Mouse (Mus musculus): Measurements from ENCODE around the gene Gdap2. TPM values are rescaled to one million over a fixed set of nuclear protein-coding genes. Genes with fewer than 3 reads are reported as not detected.

The Gdap2 gene
- polyA plus RNA-seq, 2 experiments = 23.3 to 36.0 TPM

GRCm38 (mm10) chr3:100225326-100225959 lies 63.3 kb downstream of the Gdap2 start:
- Histone ChIP-seq H3K4me2 (replicated peaks; ENCODE audit: low read depth, low read length, severe bottlenecking) (no peak overlapping the region), H3K27me3 (ENCODE audit: control insufficient read depth, insufficient read depth, low read length) (no peaks in the 10 kb centered on the region), H3K9me3 (ENCODE audit: control insufficient read depth, low read length) (no peaks in the 10 kb centered on the region), H3K36me3 (ENCODE audit: control insufficient read depth, insufficient read depth, low read length) (no peaks in the 10 kb centered on the region), H3K4me3 (replicated peaks; ENCODE audit: low read length) (no peak overlapping the region), H3K27ac (replicated peaks; ENCODE audit: low read depth, low read length) (no peak overlapping the region), H3K9ac (ENCODE audit: low read depth, low read length, severe bottlenecking) (no peak overlapping the region), H3K4me1 (ENCODE audit: control insufficient read depth, insufficient read depth, low read length) (no peaks in the 10 kb centered on the region)
- ATAC-seq (ENCODE audit: low FRiP score, low read depth) (no peak), DNase-seq (ENCODE audit: low spot score) (no peak)
- no peak for TF ChIP-seq POLR2A (IDR thresholded peaks at IDR 0.05; ENCODE audit: borderline replicate concordance, extremely low read depth, insufficient read depth, insufficient read length)
- WGBS = 74% methylated on average over 12 of the region's 12 CpGs

DNA sequence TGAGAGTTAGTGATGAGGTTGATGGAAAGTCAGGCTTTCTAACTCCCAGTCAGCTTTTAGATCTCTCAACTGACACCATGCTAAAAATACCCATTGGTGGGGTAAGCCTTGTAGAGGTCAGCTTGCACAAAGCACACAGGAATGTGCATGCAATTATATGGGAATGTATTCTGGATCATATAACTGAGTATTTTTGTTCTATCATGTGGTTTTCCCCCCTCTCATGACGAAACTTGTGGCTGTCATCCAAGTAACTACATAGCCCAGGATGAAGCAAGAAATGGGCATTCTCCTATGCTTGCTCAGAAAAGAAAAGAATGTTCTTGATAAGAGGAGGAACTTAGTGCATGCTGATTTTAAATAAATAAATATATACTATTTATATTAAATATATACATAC lies 65.3 kb downstream of the Gdap2 start:
- no peaks in the 10 kb centered on the region for H3K36me3 ChIP-seq (ENCODE audit: control insufficient read depth, insufficient read depth, low read length)
- no peak for TF ChIP-seq POLR2A (IDR thresholded peaks at IDR 0.05; ENCODE audit: borderline replicate concordance, extremely low read depth, insufficient read depth, insufficient read length)
- no peaks in the 10 kb centered on the region for H3K9me3 ChIP-seq (ENCODE audit: control insufficient read depth, low read length)
- no peak overlapping the region for H3K9ac ChIP-seq (ENCODE audit: low read depth, low read length, severe bottlenecking)
- H3K27me3 ChIP-seq (ENCODE audit: control insufficient read depth, insufficient read depth, low read length) = no peaks in the 10 kb centered on the region
- peak; percentile 47 for DNase-seq (ENCODE audit: low spot score)
- no peak overlapping the region for H3K4me3 ChIP-seq (replicated peaks; ENCODE audit: low read length)
- no peaks in the 10 kb centered on the region for H3K4me1 ChIP-seq (ENCODE audit: control insufficient read depth, insufficient read depth, low read length)
- no peak overlapping the region for H3K27ac ChIP-seq (replicated peaks; ENCODE audit: low read depth, low read length)
- no peak overlapping the region for H3K4me2 ChIP-seq (replicated peaks; ENCODE audit: low read depth, low read length, severe bottlenecking)
- WGBS = 36% methylated on average over 1 of the region's 1 CpGs
- ATAC-seq (ENCODE audit: low FRiP score, low read depth) = peak; percentile 37; the same call in 1 of the 2 replicates

DNA sequence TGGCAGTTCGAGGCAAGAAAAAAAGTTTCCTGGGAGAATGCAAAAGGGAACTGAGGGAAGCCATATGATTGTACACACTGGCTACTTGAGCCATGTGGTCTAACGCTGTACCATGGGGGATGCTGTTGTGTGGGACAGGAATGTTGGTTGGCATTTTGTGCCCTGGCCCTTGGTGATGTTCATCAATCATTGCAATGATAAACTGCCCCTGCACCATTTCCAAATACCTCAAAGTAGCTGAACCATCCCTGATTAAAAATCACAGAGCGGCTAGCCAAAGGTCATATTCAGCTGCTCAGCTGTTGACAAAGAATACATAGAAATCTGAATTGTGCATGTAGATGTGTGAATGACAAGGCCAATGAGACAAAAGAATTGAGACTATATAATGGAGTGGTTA lies 66.8 kb downstream of the Gdap2 start:
- no peak overlapping the region for H3K4me3 ChIP-seq (replicated peaks; ENCODE audit: low read length)
- no peaks in the 10 kb centered on the region for H3K4me1 ChIP-seq (ENCODE audit: control insufficient read depth, insufficient read depth, low read length)
- 88% methylated on average over 3 of the region's 3 CpGs for WGBS
- no peaks in the 10 kb centered on the region for H3K27me3 ChIP-seq (ENCODE audit: control insufficient read depth, insufficient read depth, low read length)
- H3K4me2 ChIP-seq (replicated peaks; ENCODE audit: low read depth, low read length, severe bottlenecking) = no peak overlapping the region
- H3K27ac ChIP-seq (replicated peaks; ENCODE audit: low read depth, low read length) = no peak overlapping the region
- DNase-seq (ENCODE audit: low spot score) = no peak
- no peak for ATAC-seq (ENCODE audit: low FRiP score, low read depth)
- H3K9me3 ChIP-seq (ENCODE audit: control insufficient read depth, low read length) = no peaks in the 10 kb centered on the region
- H3K36me3 ChIP-seq (ENCODE audit: control insufficient read depth, insufficient read depth, low read length) = no peaks in the 10 kb centered on the region
- H3K9ac ChIP-seq (ENCODE audit: low read depth, low read length, severe bottlenecking) = no peak overlapping the region
- no peak for TF ChIP-seq POLR2A (IDR thresholded peaks at IDR 0.05; ENCODE audit: borderline replicate concordance, extremely low read depth, insufficient read depth, insufficient read length)

DNA sequence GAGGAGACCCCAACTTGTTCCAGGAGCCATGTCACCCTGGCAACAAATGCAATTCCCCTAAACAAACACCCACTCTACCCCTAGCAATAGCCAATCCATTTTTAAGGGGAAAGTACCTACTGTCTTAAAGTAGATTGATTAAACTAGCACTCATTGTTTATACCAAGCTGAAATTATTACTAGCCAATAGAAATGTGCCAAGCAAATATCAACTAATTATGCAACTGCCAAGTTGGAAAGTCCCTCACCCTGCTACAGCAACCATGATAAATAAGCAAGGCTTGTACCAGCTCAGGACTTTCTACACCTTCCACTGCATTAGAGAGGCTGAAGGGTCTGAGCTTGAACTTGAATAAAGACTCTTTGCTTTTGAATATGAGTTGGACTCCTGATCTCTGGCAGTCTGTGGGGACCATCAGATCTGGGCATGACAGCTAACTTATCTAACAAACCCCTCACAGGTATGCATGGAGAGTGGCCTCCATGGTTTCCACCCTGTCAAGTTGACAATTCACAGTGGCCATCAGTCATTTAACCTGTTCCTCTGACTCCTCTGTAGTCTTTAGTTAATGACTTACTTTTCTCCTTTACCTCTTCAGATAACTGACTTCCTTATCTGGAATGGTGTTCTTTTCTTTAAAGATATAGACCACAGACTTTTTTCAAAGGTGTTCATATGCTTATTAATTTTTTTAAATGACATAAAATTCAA lies 74.7 kb downstream of the Gdap2 start:
- DNase-seq (ENCODE audit: low spot score) (no peak), ATAC-seq (ENCODE audit: low FRiP score, low read depth) (no peak)
- H3K27me3 ChIP-seq (ENCODE audit: control insufficient read depth, insufficient read depth, low read length) = no peaks in the 10 kb centered on the region
- H3K4me2 ChIP-seq (replicated peaks; ENCODE audit: low read depth, low read length, severe bottlenecking) = no peak overlapping the region
- no peaks in the 10 kb centered on the region for H3K36me3 ChIP-seq (ENCODE audit: control insufficient read depth, insufficient read depth, low read length)
- H3K9me3 ChIP-seq (ENCODE audit: control insufficient read depth, low read length) = no peaks in the 10 kb centered on the region
- H3K9ac ChIP-seq (ENCODE audit: low read depth, low read length, severe bottlenecking) = no peak overlapping the region
- H3K27ac ChIP-seq (replicated peaks; ENCODE audit: low read depth, low read length) = no peak overlapping the region
- no peak for TF ChIP-seq POLR2A (IDR thresholded peaks at IDR 0.05; ENCODE audit: borderline replicate concordance, extremely low read depth, insufficient read depth, insufficient read length)
- H3K4me3 ChIP-seq (replicated peaks; ENCODE audit: low read length) = no peak overlapping the region
- no peaks in the 10 kb centered on the region for H3K4me1 ChIP-seq (ENCODE audit: control insufficient read depth, insufficient read depth, low read length)

DNA sequence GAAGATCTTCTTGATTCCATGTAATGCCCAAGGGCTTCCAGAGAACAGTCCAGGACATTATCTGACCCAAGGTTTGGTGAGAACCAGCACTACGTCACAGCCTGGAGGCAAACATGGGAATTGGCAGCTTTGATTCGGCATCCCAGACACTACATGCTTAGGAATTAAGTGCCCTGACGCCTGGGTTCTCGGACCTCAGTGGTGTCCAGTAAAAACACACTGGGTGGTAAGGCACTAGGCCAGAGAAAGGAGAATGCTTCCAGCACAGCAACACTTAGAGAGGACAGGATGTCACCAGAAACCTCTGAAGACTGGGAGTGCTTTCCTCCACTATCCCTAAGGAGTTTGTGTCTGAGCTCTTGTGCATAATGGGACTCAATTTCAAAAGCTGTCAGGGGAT lies 80.0 kb downstream of the Gdap2 start:
- Histone ChIP-seq H3K9me3 (ENCODE audit: control insufficient read depth, low read length) (no peaks in the 10 kb centered on the region), H3K4me3 (replicated peaks; ENCODE audit: low read length) (no peak overlapping the region), H3K36me3 (ENCODE audit: control insufficient read depth, insufficient read depth, low read length) (no peaks in the 10 kb centered on the region), H3K27me3 (ENCODE audit: control insufficient read depth, insufficient read depth, low read length) (no peaks in the 10 kb centered on the region), H3K27ac (replicated peaks; ENCODE audit: low read depth, low read length) (no peak overlapping the region), H3K4me1 (ENCODE audit: control insufficient read depth, insufficient read depth, low read length) (no peaks in the 10 kb centered on the region), H3K4me2 (replicated peaks; ENCODE audit: low read depth, low read length, severe bottlenecking) (no peak overlapping the region), H3K9ac (ENCODE audit: low read depth, low read length, severe bottlenecking) (no peak overlapping the region)
- no peak for ATAC-seq (ENCODE audit: low FRiP score, low read depth)
- no peak for DNase-seq (ENCODE audit: low spot score)
- TF ChIP-seq POLR2A (IDR thresholded peaks at IDR 0.05; ENCODE audit: borderline replicate concordance, extremely low read depth, insufficient read depth, insufficient read length) = no peak
- 71% methylated on average over 4 of the region's 4 CpGs for WGBS

All from limb, embryonic 14.5 days (tissue).